Mouse (Mus musculus) midbrain, postnatal 0 days (tissue): Measurements from ENCODE around the gene Bad. TPM values are rescaled to one million over a fixed set of nuclear protein-coding genes. Genes with fewer than 3 reads are reported as not detected.
A peak's percentile ranks its signal among the peaks of the same experiment; 100 is the strongest.

Experiments
- ATAC-seq: fragments of 200-750 bp; cut with Nextera tagmentation; 2 replicates; pipeline ENCODE4 v1.8.0; 2017; ENCODE audit warnings: moderate number of reproducible peaks, mild to moderate bottlenecking, moderate TSS enrichment, moderate library complexity; ENCODE audit not compliant: low FRiP score
- DNase-seq: peaks from one replicate; pipeline ENCODE4 v3.0.0-alpha.2; 2015; ENCODE audit warnings: low spot score
- H3K27ac ChIP-seq: fragments of 300-500 bp; sonication (generic); 2 replicates; pipeline ENCODE4 v1.5.1; 2014; ENCODE audit warnings: low read depth, mild to moderate bottlenecking, low read length, mixed read lengths
- H3K27me3 ChIP-seq: fragments of 300-500 bp; sonication (generic); 2 replicates; pipeline ENCODE4 v1.6.1; 2014; ENCODE audit warnings: low read length, control low read depth, mixed read lengths; ENCODE audit not compliant: insufficient read depth
- H3K36me3 ChIP-seq: fragments of 300-500 bp; sonication (generic); 2 replicates; pipeline ENCODE4 v1.6.1; 2014; ENCODE audit warnings: low read length, control low read depth, mixed read lengths; ENCODE audit not compliant: insufficient read depth
- H3K4me1 ChIP-seq: fragments of 300-500 bp; sonication (generic); 2 replicates; pipeline ENCODE4 v1.6.1; 2014; ENCODE audit warnings: mild to moderate bottlenecking, control low read depth, antibody characterized with exemption, low read length, mixed read lengths; ENCODE audit not compliant: insufficient read depth
- H3K4me2 ChIP-seq: fragments of 300-500 bp; sonication (generic); 2 replicates; pipeline ENCODE4 v1.6.1; 2014; ENCODE audit warnings: low read depth, mild to moderate bottlenecking, low read length, mixed read lengths; ENCODE audit not compliant: poor library complexity, severe bottlenecking
- H3K4me3 ChIP-seq: fragments of 300-500 bp; sonication (generic); 2 replicates; pipeline ENCODE4 v1.5.1; 2014; ENCODE audit warnings: low read depth, mild to moderate bottlenecking, low read length, moderate library complexity
- H3K9ac ChIP-seq: fragments of 300-500 bp; sonication (generic); replicated peaks from 2 replicates; pipeline ENCODE4 v1.6.1; 2014; ENCODE audit warnings: mild to moderate bottlenecking, low read length, moderate library complexity, mixed read lengths; ENCODE audit not compliant: poor library complexity, severe bottlenecking
- H3K9me3 ChIP-seq: fragments of 300-500 bp; sonication (generic); 2 replicates; pipeline ENCODE4 v1.6.1; 2016; ENCODE audit warnings: low read length, control low read depth
- CTCF ChIP-seq: IDR thresholded peaks from 2 replicates; pipeline ENCODE4 v1.5.1; 2016; ENCODE audit warnings: antibody characterized with exemption, mild to moderate bottlenecking
- WGBS: fragments of 180-500 bp; shearing (Covaris S2); extraction: QIAGEN DNeasy Blood & Tissue Kit; methylation state at CpG from one replicate; pipeline ENCODE4 v1.1.7; 2014; 5-methylcytosine and 5-hydroxymethylcytosine counted together
- polyA plus RNA-seq: library from polyadenylated mRNA; unstranded; fragments of >200 nt; fragmentation: Nextera tagmentation; extraction: Ambion mirVana; gene quantifications from 2 replicates; pipeline ENCODE4 v1.2.1, GENCODE M21; 2015
- total RNA-seq: library from RNA; depleted of rRNA; stranded (reverse); fragments of >200 nt; gene quantifications from 2 replicates; pipeline ENCODE4 v1.2.3, GENCODE M21; 2014

Gene Bad
- total and polyA plus RNA-seq, 2 experiments from 2014 or later: 50.3 to 91.6 TPM

DNA sequence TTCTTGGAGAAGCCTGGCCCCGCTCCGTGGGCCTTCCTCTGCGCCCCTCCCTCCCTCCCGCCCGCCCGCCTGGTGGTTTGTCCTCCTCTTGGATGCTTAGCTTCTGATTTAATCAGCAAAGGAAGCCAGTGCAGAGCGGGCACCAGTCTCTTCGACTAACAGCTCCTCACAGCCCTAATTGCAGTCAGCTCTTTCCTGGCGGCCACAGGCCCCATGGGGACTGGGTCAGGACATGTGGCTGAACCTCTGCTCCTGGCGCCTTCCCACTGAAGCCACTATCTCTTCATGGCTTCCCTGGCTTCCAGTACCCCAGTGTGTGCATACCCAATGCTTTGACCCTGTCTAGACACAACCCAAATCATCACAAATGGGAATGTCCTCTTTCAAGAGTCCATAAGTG lies 14.8 kb downstream of the Bad start:
- Histone ChIP-seq H3K4me1 (0 out of 2 replicates have a peak, but pooled peaks cover 3% of the 10 kb centered on the region), H3K9me3 (no peaks in the 10 kb centered on the region), H3K4me3 (no peak overlapping the region), H3K36me3 (0 out of 2 replicates have a peak, but pooled peaks cover 12% of the 10 kb centered on the region), H3K27me3 (no peaks in the 10 kb centered on the region), H3K27ac (no peak overlapping the region), H3K9ac (no peak overlapping the region), H3K4me2 (no peak overlapping the region)
- no peak for TF ChIP-seq CTCF
- no peak for ATAC-seq
- 76% methylated on average over 10 of the region's 10 CpGs for whole genome bisulfite sequencing
- no peak for DNase-seq

DNA sequence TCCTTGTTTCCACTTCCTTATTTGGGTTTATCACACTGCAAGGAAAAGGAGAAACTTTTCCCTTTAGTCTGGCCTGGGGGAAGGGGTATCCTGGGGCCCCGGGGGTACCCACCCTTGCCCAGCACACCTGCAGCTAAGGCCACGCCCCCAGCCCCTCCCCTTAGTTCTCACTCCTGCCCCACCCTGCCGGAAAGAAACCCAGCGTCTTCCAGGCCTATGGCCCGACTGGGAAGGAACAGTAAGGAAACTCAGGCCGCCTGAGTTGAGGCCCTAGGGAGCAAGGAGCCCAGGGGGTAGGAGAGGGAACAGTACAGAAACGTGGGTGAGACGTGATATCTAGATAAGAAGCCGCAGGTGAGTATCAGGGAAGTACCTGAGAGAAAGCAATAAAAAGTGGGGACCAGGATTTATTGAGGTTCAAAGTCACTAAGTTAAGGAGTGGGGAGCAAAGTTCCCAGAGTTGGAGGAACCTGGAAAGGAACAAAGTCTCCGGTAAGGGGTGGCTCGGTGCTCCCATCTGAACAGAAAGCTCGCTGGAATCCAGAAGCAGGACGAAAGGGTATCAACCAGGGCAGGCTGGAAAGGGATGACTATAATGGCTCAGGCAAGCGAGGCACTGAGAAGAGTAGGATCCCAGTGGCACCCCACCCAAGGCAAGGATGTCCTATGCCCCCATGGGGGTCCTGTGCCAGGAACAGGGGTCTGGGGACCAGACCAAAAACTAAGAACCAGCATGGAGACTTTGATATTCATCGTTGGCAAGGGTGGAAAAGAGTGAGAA lies 27.0 kb downstream of the Bad start:
- WGBS: 20% methylated on average over 15 of the region's 15 CpGs
- Histone ChIP-seq H3K27me3 (peaks cover 11% of the 10 kb centered on the region), H3K9me3 (no peaks in the 10 kb centered on the region), H3K4me1 (no peaks in the 10 kb centered on the region), H3K4me2 (peak overlapping the region; percentile 43), H3K36me3 (no peaks in the 10 kb centered on the region), H3K4me3 (peak overlapping the region; percentile 31), H3K27ac (no peak overlapping the region), H3K9ac (no peak overlapping the region)
- DNase-seq (no peak), ATAC-seq (no peak)
- TF ChIP-seq CTCF: no peak

DNA sequence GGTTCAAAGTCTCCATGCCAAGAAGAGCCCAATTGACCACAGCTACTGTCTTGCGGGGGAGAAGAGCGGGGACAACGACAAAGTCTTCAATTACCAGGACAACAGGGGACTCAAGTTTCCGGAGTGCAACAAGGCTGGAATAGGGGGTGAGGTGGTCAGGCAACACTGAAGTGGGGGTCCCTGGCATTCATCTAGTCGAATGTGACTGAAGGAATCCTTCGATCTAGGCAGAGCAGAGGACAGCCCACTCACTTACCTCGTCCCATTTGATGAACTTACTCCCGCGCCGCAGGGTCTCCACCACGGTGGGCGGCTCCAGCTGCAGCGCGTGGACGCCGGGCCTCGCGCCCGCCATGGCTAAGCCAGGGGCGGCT lies 27.6 kb downstream of the Bad start:
- Histone ChIP-seq H3K4me1 (no peaks in the 10 kb centered on the region), H3K36me3 (no peaks in the 10 kb centered on the region), H3K27ac (no peak overlapping the region), H3K9ac (no peak overlapping the region), H3K4me3 (peak overlapping the region; percentile 31), H3K9me3 (no peaks in the 10 kb centered on the region), H3K4me2 (peak overlapping the region; percentile 43), H3K27me3 (peaks cover 11% of the 10 kb centered on the region)
- ATAC-seq: no peak
- no peak for DNase-seq
- 2% methylated on average over 20 of the region's 20 CpGs for WGBS
- no peak for TF ChIP-seq CTCF

DNA sequence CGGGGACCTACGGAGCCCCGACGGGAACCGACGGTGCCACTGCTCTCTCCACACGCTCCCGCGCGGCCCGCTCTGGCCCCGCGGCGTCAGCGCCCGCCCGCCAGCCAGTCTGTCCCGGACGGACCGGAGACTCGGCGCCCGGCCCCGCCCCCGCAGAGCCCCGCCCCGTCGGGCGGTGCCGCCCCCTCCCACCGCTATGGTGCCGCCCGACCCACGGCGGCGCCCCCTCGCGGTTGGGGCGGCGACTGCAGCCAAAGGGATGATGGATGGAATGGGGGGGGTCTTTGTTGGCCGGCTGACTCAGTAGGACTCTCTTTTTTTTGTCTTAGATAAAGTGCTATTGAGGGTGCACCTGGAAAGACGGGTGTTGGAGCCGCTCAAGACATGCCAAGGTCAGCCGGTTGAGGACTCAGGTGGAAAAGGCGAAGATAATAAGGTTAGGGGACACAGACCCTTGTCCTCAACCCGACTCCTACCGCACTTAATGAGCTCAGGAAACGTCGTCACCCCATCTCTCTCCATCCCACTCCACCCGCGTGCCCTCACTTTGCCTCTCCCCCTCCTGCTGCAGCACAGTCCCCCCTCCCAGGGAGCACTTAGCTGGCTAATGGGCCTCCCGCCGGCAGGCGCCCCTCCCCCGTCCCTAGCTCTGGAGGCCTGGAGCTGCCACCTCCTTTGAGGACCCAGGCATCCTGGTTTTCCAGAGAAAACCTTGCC lies 28.2 kb downstream of the Bad start:
- peak; percentile 64 for TF ChIP-seq CTCF
- Histone ChIP-seq H3K27ac (no peak overlapping the region), H3K9me3 (no peaks in the 10 kb centered on the region), H3K4me2 (peak overlapping the region; percentile 43), H3K36me3 (no peaks in the 10 kb centered on the region), H3K4me1 (no peaks in the 10 kb centered on the region), H3K27me3 (peaks cover 11% of the 10 kb centered on the region), H3K4me3 (peak overlapping the region; percentile 31), H3K9ac (peak overlapping the region; percentile 29; the same call in 1 of the 2 replicates)
- ATAC-seq (no peak), DNase-seq (peak; percentile 26)
- 1% methylated on average over 53 of the region's 55 CpGs for WGBS

DNA sequence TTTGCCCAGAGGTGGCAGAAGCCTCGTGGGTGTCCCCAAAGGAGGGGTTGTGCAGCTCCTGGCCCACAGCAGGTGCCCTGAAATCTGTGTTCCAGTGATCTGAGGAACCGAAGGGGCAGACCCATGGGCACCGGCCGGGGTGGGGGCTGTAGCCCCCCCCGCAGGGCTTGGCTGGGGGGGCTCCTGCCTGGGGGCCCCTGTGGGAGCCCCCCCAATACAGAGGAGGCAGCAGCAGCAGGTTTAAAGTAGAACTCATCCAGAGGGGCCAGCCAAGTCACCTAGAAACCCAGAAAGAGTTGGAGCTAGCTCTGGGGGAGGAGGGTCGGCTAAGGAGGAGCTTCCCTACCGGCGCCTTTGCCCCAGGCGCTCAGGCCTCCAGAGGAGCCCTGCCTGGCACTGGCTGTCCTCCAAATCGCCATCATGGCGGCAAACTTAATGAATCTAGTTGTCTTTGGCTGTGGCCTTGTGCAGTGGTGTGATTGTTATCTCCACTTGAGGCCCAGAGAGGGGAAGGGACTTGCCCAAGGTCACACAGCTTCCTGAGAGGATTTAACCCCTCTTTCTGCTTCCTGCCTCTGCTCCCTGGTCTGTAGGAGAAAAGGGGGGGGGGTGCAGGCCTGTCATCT lies 28.9 kb downstream of the Bad start:
- Histone ChIP-seq H3K9ac (peak overlapping the region; percentile 29; the same call in 1 of the 2 replicates), H3K27me3 (peaks cover 11% of the 10 kb centered on the region), H3K36me3 (no peaks in the 10 kb centered on the region), H3K4me2 (no peak overlapping the region; the same call in 1 of the 2 replicates), H3K9me3 (no peaks in the 10 kb centered on the region), H3K4me1 (peaks cover under 1% of the 10 kb centered on the region; the same call in 1 of the 2 replicates), H3K4me3 (peak overlapping the region; percentile 31; the same call in 1 of the 2 replicates), H3K27ac (no peak overlapping the region)
- 14% methylated on average over 11 of the region's 11 CpGs for WGBS
- DNase-seq (no peak), ATAC-seq (no peak)
- no peak for TF ChIP-seq CTCF
